Mouse (Mus musculus) G1E (cell line): ENCODE results near the gene Armc5.

ENCODE experiments used
- GATA1 ChIP-seq: IDR thresholded peaks from 2 replicates; pipeline ENCODE4 v1.6.1; 2012; ENCODE audit warnings: borderline replicate concordance, low read length, inconsistent platforms, mixed read lengths
- TAL1 ChIP-seq: conservative IDR thresholded peaks from 2 replicates; pipeline ENCODE4 v1.6.1; 2012; ENCODE audit warnings: low read depth, low read length, inconsistent platforms, mixed read lengths

GRCm38 (mm10) chr7:128203071-128203470 is 34.1 kb upstream of the Armc5 start:
- no peak for TF ChIP-seq GATA1
- TF ChIP-seq TAL1: no peak
